Mouse (Mus musculus) urinary bladder, postnatal 36 days (tissue): Measurements from ENCODE around the gene Atp6ap1l.
"Not testable (repeated sequence)": the region's sequence is repeated elsewhere in the genome, so short reads cannot be mapped to it uniquely, and the experiment has no call there.

Source experiments
- DNase-seq, 2 experiments: peaks; one replicate each; pipeline ENCODE4 v3.0.0; 2022; ENCODE audit warnings: low spot score in 2 of 2, mixed read lengths in 1 of 2

Atp6ap1l gene

DNA sequence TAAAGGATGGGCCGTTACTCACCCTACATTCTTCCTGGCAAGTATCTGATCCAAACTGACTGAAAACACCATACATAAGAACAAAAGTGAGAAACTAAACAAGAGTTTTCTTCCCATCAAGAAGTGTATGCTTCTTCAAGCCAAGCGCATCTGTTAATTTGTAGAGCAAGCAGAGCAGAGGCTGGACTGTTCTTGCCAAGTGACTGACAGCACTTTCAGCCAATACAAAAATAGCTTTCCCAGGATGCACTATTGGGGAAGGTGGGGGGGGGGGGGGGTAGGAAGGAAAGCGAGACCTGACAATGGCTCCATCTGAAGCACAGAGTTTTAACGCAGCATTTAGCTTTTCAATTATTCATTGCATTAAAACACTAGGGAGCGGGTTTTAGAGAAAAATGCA lies at the start of gene Atp6ap1l:
Gene Atp6ap1l (minus strand): TSS at position 180 of the 400 bp plus-strand sequence.
- DNase-seq = no peak

DNA sequence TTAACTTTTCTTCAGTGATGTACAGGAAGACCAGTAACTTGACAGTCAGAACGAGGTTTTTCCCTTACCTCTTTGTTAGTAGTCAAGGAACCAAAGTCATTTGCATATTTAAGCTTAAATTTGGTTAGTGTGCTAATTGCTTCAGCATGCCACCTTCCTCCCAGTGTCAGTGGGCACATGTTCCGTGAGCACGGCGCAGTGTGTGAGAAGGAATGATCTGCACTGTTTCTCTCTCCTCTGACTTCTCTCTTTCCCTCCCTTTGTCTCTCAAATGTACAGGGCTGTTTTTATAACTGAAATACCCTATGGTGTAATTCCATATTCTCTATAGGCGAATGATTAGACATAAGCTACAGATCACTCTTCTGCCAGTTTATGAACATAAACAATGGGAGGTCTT lies 34.4 kb upstream of the Atp6ap1l start:
- DNase-seq = no peak

GRCm38 (mm10) chr13:90939192-90939591 lies 34.0 kb upstream of the Atp6ap1l start:
- no peak for DNase-seq

DNA sequence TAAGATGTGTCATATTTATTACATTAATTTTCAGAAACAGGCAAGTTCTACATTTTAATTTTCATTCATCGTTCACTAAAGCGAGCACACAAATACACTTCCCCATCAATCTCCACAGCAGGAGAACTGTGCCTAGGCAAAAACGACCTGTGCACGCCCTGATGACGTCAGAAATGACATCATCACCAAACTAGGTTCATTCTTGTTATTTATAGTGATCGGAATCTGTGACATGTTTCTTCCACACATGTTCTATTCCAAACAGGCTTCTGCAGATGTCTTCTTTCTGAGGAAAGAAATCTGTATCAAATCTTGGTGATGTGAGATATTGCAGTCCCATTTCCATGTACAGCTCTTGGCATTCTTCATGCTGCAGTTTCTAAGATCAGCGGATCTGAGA lies 30.7 kb upstream of the Atp6ap1l start:
- no peak for DNase-seq

DNA sequence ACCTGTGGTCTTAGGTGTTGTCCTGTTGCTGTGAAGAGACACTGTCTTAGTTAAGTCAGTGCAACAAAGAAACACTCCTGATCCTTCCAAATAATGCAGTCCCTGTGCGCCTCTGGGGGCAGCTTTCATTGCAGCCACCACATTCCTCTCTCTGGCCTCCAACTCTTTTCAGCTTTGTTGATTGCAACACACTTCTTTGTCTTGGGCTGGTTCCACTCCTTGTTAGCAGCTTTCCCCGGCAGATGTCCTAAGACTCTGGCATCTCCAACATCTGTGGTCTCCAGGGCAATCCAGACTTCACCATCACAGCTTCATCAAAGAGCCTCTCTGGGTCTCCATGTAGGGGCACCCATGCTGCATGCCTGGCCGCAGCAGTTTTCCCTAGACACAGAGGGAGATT lies 28.1 kb upstream of the Atp6ap1l start:
- peak in 1 of 2 experiments; percentile 28 for DNase-seq

GRCm38 (mm10) chr13:90929847-90930246 lies 24.7 kb upstream of the Atp6ap1l start:
- DNase-seq = peak; percentile 42 to 56

- not testable (repeated sequence) for DNase-seq
These were observed 23.1 kb upstream of the Atp6ap1l start for GRCm38 (mm10) chr13:90928266-90928665.

- no peak for DNase-seq
These were observed 21.9 kb upstream of the Atp6ap1l start for GRCm38 (mm10) chr13:90926938-90927633.

GRCm38 (mm10) chr13:90926125-90926765 lies 21.1 kb upstream of the Atp6ap1l start:
- no peak for DNase-seq

DNA sequence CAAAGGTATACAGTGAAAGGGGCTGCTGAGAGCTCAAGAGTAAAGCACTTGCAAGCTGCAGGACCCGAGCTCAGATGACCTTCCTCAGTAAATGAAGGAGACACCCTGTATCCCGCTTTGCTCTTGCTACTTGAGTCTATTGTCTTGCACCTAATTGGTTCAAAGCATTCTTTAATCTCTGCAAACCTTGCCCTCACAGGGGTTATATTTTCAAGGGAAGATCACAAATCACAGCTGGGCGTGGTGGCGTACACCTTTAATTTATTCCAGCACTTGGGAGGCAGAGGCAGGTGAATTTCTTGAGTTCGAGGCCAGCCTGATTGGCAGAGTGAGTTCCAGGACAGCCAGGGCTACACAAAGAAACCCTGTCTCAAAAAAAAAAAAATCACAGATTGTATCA lies 20.0 kb upstream of the Atp6ap1l start:
- no peak for DNase-seq

GRCm38 (mm10) chr13:90924072-90924471 lies 18.9 kb upstream of the Atp6ap1l start:
- DNase-seq = no peak

- not testable (repeated sequence) for DNase-seq
These were observed 18.5 kb upstream of the Atp6ap1l start for GRCm38 (mm10) chr13:90923617-90924016.

DNA sequence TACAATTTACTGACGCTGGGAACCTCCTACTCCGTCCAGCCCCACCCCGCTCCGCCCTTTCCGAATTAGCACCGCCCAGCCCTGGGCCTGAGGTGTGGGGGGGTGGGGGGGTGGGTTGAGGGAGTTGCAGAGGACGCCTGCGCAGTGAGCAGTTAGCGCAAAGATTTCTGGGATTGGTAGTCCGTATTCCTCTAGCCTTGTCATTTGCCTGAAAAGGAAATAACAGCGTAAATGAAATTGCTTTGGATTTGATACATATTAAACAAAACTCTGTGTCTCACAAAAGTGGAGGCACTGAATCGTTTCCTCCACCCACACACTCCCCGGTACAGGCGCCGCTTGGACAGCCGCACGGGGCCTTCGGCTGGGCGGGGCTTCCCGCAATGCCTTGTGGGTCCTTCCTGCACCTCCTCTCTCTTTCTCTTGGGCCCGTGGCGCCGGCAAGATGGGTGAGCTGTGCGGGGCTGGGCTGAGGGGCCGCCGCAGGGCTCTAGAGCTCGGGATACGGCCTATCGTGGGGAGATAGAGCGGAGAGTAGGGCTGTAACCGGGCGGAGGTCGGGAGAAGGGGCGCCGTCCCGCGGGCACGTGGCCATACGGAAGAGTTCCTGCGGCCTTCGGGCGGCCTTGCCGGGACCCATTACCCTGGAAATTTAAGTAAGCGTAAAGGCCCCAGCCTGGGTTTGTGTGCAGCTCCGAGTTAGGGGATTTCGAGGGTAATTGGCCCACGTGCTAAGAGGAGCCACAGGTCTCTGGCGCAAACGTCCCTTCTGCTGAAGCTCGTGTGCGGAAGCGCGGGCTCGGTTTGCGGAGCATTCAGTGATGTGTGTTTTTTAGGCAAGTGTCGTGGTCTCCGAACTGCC lies 17.8 kb upstream of the Atp6ap1l start, which contains the start of gene Rps23:
Gene Rps23 (plus strand): TSS at position 208 of the 862 bp plus-strand sequence.
- peak; percentile 87 for DNase-seq

DNA sequence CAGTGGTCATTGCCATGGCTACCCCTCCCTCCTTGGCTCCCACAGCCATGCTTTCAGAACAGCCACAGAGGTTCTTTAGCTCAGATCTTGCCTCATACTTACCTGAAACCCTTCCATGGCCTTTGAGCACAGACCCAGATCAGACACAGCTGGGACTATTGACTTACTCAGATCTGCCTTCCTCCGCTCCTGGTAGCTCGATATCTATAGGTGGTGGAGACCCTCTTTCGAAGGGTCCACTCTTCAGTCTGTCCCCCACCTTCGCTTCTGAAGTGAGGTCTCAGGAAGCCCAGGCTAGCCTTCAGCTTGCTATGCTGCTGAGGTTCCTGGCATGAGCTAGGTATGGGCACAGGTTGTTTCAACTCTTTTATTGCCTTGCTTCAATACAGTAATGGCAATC lies 9.6 kb upstream of the Atp6ap1l start:
- DNase-seq = no peak

GRCm38 (mm10) chr13:90913675-90914192 lies 8.6 kb upstream of the Atp6ap1l start:
- no peak for DNase-seq

- DNase-seq = no peak
These were observed 7.9 kb upstream of the Atp6ap1l start for GRCm38 (mm10) chr13:90912760-90913674.

GRCm38 (mm10) chr13:90907376-90907775 lies 2.2 kb upstream of the Atp6ap1l start:
- DNase-seq = no peak

DNA sequence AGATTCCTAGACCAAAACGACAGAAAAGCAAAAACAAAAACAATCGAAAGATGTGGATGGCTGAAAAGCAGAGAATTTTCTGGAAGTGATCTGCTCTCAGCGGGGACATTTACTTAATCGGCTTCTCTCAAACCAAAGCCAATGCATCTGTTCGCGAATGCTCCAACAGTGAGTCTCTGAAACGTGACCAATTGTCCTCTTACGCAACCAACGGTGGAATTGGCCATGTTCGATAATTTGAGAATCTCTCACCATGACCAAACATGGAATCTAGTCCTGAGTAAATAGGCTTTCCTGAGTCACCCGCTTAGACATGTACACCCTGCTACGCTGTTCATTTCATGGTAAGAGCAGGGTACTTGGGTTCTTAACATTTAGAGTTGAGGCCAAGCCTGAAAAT lies 8.3 kb downstream of the Atp6ap1l start:
- no peak for DNase-seq

DNA sequence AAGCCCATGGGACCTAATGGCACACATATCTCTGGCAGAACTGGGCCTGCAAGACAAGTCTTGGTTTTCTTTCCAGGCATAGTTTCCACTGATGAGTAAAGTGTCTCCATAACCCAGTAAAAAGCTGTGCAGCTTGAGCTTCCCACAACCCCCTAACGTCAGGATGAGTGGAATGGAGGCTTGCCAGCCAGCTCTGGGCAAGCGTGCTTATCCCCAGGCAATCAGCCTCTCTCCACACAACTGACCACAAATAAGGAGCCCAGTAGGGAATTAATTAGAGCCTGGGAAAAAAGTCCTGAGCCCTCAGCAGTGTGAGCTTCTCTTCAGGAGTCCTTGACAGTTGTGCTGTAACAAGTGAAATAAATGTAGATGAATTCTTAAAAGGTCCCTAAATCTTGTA lies 9.1 kb downstream of the Atp6ap1l start:
- DNase-seq = no peak

DNA sequence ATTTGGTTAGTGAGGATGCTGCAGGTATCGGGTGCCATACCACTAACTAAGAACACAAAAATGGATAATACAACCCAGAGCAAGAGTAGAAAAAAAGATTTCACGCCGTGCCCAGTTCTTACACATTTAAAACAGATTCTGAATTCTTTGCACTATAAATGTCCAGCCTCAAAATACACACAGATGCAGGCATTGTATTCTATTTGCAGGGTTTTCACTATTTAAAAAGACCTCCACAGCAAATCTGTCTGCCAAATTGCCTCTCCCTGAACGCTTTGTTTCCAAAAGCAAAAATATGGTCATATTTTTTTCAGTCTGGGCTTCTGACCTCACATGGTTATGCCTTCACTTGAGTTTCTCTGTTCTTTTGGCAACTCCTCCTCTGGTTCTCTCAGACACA lies 10.3 kb downstream of the Atp6ap1l start:
- DNase-seq = no peak

DNA sequence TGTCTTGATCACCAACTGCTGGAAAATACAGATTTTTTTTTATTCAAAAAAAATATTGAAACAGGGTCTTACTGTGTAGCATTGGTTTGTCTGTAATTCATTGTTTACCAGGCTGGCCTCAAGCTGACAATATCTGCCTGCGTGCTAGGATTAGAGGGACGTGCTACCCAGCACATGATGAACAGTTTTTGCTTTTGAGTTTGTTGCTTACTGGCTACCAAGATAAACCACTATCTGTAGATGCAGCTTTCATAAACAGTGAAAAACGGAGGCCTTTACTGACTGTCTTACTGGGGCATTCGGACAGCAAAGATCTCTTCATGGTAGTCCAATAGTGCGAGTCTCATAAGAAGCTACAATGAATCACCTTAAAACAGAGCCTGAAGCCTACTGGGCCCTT lies 15.0 kb downstream of the Atp6ap1l start:
- DNase-seq = no peak
